Mouse (Mus musculus): Measurements from ENCODE around the gene Gm16430.
"Not testable (repeated sequence)": the region's sequence is repeated elsewhere in the genome, so short reads cannot be mapped to it uniquely, and the experiment has no call there.

The Gm16430 gene

DNA sequence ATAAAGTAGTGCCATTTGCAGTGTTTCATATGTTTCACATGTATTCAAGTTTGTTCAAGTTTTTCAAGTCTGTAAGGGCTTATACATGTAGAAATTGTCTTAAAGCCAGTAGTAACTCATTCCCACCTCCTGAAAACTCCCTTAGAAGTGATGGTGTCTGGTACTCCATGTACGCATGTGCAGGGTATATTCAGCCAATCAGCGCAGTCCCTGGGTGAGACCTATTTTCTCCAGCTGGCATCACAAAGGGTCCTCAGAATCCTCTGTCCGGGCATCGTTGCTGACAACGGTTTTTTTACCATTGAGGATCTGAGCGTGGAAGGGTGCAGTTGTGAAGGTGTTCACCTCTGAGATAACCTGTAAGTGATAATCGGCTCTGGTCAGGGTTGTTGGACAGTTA is at the start of gene Gm16430:
Gene Gm16430, plus strand, starts transcription at position 301 of the 400 bp plus-strand sequence.
- not testable (repeated sequence) for DNase-seq

Data from lung, postnatal 10 days (tissue).